Mouse (Mus musculus) layer of hippocampus, adult 18-20 months (tissue): ENCODE results near the gene Tnfaip8l3. TPM values are rescaled to one million over a fixed set of nuclear protein-coding genes. Genes with fewer than 3 reads are reported as not detected.
A peak's percentile ranks its signal among the peaks of the same experiment; 100 is the strongest.

Experiments used
- DNase-seq, 2 experiments: peaks; one replicate each; pipeline ENCODE4 v3.0.0; 2022; ENCODE audit warnings: low spot score in 2 of 2
- long read RNA-seq: library from polyadenylated mRNA; stranded (forward); transcript quantifications from one replicate; pipeline ENCODE4 v2.0.0, GENCODE M21; 2021
- total RNA-seq, 2 experiments: library from RNA; stranded (reverse); gene quantifications; 2 replicates each; pipeline ENCODE4 v1.2.3; 2021

Tnfaip8l3 gene
- total RNA-seq, result 10 to 100 TPM; 28.5 TPM
- long read RNA-seq, full-length matches to known transcripts, result 27 of 33 reads
- long read RNA-seq, partial matches to known transcripts, result 0 of 33 reads
- long read RNA-seq, other reads (novel, unspliced or antisense), result 6 of 33 reads

- peak in 1 of 2 experiments; percentile 45 for DNase-seq
These were observed at the start of gene Tnfaip8l3 for GRCm38 (mm10) chr9:54068032-54068649. Tnfaip8l3 (minus strand) TSS chr9:54068388.

GRCm38 (mm10) chr9:54112726-54113125 lies 44.5 kb upstream of the Tnfaip8l3 start:
- DNase-seq, result peak in 1 of 2 experiments; percentile 56

- no peak for DNase-seq
These were observed 30.4 kb upstream of the Tnfaip8l3 start for GRCm38 (mm10) chr9:54098636-54099035.

DNA sequence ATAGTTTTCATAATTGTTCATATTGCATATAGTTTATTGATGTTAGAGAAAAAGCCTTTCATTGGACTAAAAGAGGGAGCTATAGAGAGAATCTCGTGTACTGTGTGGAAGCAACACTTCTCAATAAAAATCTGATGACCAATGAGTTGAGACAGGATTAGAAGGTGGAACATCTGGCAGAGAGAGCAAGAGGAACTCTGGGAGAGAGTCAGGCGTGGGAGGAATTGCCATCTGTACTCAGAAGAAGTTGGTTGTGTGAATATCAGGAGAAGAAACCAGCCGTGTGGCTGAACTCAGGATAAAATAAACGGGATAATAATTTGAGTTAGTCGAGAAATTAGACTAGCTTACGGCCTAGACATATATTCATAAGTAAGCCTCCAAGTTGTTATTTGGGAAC lies 28.9 kb upstream of the Tnfaip8l3 start:
- peak in 1 of 2 experiments; percentile 44 for DNase-seq

GRCm38 (mm10) chr9:54084245-54084644 lies 16.1 kb upstream of the Tnfaip8l3 start:
- DNase-seq, result no peak

DNA sequence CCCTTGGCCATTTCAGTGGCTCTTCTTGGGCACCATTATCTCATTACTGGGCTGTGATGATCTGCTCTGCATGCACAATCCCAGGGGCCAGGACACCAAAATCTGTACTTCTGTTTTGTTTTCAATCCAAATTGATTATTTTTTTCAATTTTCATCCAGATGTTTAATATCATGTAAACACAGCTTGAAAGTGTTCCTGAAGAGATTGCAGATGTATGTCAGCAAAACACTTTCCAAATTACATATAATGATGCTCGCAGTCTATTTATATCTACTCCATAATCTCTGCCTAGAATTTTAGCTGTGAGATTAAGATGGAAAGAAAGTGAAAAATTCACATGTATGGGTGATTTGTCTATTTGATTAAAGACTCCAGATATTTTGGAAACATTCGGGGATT lies 9.6 kb upstream of the Tnfaip8l3 start:
- DNase-seq, result no peak

- DNase-seq, result no peak
These were observed 6.7 kb upstream of the Tnfaip8l3 start for GRCm38 (mm10) chr9:54074901-54075300.

DNA sequence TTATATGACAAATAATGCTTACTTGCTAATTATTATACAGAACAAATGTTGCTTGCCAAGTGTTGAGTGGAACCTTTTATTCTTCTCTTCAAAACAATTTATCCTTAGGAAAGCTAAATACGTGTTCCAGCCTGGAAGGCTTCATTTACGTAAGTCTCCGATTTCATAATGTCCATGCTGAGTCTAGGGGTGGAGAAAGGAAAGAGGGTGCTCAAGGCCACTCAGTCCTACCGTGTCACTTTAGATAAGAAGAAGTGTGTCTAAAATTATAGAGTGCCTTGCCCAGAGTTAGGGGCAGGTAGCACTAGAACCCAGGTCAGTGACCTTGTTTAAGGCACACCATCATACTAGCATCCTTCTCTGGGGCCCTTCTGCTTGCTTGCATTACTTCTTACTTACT lies 5.5 kb upstream of the Tnfaip8l3 start:
- DNase-seq, result no peak

GRCm38 (mm10) chr9:54071474-54072095 lies 3.4 kb upstream of the Tnfaip8l3 start:
- no peak for DNase-seq

GRCm38 (mm10) chr9:54069204-54069603 lies 1.0 kb upstream of the Tnfaip8l3 start:
- DNase-seq, result no peak

DNA sequence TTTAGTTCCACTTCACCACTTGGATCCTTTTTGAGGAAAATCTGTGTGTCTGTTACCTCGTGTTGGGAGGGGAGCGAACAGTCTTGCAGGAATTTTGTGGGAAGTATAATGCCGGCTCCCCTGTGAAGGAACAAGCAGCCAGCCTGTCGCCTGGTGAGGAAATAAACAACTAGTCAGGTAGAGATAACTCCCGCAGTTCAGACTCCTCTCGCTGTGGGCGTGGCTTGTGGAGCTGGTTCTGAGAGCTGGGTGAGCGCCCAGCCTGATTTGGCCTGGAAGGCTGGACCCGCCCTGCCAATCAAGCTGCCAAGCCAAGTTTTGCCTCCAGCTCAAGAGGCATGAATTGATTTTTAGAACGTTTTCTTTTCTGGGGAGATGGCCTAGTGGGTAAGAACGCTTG lies 589 bp upstream of the Tnfaip8l3 start:
- peak; percentile 73 to 76 for DNase-seq

- no peak for DNase-seq
These were observed 551 bp downstream of the Tnfaip8l3 start for GRCm38 (mm10) chr9:54067642-54068031.

DNA sequence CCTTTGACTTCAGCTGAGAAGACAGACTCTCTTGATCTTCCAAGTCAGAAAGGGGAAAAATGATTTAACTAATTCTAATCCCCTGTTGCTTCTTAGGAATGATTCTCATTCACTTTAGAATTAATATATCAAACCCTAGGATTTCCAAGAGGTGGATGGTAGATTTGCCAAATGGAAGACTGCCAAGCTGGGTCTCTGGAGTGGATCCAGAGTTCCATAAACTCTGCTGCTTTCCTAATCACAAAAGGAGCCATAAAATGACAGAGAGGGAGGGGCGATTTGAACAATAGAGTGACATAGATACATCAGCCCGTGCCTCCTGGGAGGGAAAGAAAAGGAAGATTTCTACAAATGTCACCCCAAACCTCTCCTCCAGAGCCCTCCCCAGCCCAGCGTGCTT lies 3.4 kb downstream of the Tnfaip8l3 start:
- DNase-seq, result no peak

DNA sequence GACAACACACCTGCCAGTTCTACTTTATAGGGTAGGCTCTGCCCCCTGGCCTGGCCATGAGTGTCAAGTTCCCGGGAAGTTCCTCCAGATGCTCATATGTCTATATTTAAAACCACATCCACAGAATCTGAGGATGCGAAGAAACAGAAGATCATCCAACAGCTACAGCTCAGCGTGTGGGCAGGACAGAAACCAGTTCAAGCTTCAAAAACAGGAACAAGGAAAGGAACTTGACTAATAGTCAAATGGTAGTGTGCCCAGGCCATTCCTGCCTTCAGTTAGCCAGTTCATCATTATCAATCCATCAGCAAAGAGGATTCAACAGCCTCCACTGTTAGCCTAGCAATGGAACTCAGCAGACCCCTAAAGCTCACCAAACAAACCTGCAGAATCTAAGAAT lies 4.5 kb downstream of the Tnfaip8l3 start:
- DNase-seq, result no peak

DNA sequence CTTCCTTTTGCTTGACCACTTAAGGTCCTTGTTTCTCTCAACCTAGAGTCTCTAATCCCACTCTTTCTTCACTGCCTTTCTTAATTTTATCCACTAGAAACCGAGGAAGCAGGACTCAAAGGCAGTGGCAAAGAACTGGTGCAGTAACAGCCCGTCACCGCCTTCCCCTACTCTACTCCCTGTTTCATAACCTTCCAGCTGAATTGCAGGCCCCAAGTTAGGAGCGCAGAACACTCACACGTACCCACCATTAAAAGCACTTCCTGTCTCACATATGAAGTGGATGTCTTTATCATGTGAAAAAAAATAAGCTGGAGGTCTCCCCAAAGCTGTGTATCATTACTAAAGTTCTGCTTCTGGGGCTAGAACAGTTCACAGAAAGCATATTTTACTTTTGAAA lies 6.5 kb downstream of the Tnfaip8l3 start:
- no peak for DNase-seq

DNA sequence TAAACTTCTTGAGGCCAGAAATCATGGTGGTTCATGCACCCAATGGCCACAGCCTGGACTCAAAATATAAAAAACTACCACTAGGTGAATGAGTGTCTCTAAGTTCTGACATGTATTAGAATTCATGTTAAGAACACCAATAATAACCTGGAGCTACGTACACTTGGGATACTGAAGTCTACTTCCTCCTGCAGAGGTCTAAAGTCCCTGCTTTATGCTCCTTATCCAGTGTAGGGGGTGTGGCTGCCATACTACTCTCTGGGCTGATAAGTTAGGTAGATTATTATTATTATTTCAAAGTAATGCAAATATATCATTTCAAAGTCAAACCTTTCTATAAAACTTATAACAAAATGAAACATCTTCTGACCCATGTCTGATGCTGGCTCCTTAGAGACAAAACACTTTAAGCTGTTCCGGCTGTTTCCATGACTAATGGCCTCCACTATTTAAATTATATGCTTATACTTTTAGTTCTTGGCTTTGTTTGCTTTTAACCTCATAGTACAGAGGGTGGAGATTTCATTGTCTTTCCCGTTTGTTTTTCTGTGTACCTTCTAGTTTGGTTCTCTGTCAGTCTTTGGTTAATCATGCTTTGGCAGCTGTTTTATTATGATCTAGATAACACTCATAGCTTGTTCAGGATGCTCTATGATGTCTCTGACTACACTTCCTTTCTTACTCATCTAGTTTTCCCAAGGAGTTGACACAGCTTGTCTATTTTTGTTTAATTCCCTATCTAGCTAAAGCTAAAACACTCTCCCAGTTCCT lies 16.7 kb downstream of the Tnfaip8l3 start:
- no peak for DNase-seq

DNA sequence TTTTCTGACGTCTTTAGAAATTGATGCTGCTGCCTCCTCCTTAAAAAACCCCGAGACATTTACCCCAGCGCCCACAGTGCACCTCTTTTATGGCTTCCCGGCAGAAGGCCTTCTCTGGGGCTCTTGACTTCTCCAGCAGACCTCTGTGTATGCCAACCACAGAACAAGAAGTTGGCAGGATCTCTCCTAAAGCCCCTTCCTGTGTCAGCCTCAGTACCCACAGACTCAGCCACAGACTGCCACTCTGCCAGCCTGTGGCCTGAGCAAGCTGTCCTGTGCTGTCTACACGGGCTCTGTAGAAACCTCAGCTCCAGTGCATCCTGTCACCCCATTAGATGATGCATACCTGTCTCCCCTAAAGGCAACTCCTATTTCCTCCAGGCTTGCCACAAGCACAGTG lies 19.2 kb downstream of the Tnfaip8l3 start:
- DNase-seq, result no peak

- DNase-seq, result no peak
These were observed 25.1 kb downstream of the Tnfaip8l3 start for GRCm38 (mm10) chr9:54043067-54043466.

DNA sequence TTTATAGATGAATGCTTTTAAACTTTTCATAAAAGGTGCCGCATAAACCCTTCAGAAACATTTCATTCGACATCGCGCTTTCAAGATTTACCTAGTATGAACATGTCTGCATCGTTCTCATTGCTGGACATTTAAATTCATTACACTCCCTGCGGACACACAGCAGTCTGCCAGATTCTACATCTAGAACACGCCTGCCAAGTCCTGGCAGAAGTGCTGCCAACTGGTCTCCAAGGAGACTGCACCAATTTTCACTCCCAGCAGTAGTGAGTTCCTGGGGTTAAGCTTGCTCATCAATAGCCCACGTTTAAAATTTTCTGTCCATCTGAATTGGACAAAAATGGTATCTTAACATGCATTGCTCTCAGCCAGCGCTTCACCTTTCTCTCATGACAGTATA lies 30.5 kb downstream of the Tnfaip8l3 start:
- DNase-seq, result peak; percentile 54 to 60

GRCm38 (mm10) chr9:54034691-54035090 lies 33.5 kb downstream of the Tnfaip8l3 start:
- DNase-seq, result no peak

DNA sequence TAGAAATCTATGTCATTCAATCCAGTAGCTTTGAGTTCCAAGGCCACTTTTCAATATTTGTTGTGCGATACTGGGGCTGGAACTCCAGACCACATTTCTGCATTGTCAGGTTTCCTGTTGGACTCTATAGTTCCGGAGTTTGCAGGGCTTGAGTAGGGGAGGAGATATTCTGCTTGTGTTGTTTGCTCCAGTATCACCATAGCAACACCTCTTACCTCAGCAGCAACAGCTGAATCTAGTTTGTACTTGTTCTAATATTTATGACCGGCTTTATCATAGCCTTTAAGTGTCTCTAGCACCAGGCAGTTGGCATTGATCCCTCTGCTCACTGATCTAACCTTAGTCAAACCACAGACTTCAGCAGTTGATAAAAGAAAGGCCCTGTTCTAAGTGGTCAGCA lies 45.4 kb downstream of the Tnfaip8l3 start:
- no peak for DNase-seq

DNA sequence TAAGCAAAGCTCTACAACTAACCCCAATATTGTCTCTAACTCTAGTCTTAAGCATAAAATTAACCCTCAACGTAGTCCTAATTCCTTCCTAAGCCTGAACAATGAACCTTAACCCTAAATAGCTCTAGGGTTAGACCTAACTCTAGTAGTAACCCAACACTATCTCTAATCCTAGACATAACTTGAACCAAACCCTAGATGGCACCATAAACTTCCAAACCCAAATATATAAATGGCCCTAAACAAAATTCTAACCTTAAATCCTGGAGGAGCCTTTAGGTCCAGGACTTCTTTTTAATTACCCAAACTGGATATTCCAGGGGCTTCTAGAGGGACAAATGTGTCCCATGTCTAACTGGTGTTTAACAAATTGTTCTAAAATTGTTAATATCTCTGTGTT lies 73.7 kb downstream of the Tnfaip8l3 start:
- no peak for DNase-seq
